Mouse (Mus musculus): ENCODE measurements around the gene Cdc26. TPM values are rescaled to one million over a fixed set of nuclear protein-coding genes. Genes with fewer than 3 reads are reported as not detected.

Gene Cdc26
- total and polyA plus RNA-seq, 3 experiments = 78.2 to 258 (median 125) TPM

DNA sequence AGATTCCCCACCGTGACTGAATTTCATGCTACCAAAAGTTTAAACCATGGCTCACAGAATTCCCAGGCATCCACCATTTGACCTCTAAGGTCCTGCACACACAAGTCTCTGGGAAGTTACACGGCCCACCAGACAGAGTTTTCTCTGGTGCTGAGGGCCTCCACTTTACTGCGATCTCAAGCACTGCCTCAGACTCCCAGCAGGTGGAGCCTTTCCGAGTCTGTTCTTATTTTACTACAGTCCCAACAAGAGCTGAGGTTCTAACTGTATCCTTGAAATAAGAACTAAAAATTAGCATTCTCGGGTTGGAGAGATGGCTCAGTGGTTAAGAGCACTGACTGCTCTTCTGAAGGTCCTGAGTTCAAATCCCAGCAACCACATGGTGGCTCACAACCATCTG lies 46.6 kb upstream of the Cdc26 start:
- no peak overlapping the region for H3K4me2 ChIP-seq (ENCODE audit: insufficient read depth, low read depth, poor library complexity, severe bottlenecking)
- H3K9ac ChIP-seq (ENCODE audit: insufficient read depth, low read depth) = no peak overlapping the region
- in situ Hi-C loops (cut with MboI; ENCODE audit: low pct_ligation_motif_present, low pct_unique_long_range_greater_than_20kb, low sequenced_read_pairs) (loop anchor here (5.0 kb wide), 1 partner anchor 42 kb away; no protein-coding TSS in a partner anchor), dilution Hi-C loops (cut with MboI; ENCODE audit: extremely low pct_ligation_motif_present, extremely low pct_unique_long_range_greater_than_20kb, low sequenced_read_pairs) (no loop called here)
- H3K27me3 ChIP-seq (replicated peaks) = no peaks in the 10 kb centered on the region
- TF ChIP-seq RAD21 (IDR thresholded peaks at IDR 0.05; ENCODE audit: low read depth, low read length) (peak; percentile 46), E2F4 (IDR thresholded peaks at IDR 0.05; ENCODE audit: insufficient replicate concordance, low read depth, low read length) (no peak), USF1 (IDR thresholded peaks at IDR 0.05; ENCODE audit: low read depth, low read length) (no peak), SMC3 (IDR thresholded peaks at IDR 0.05; ENCODE audit: low read depth, low read length) (peak; percentile 79), CTCF (conservative IDR thresholded peaks at IDR 0.05 in 1 of 2, IDR thresholded peaks at IDR 0.05 in 1 of 2; ENCODE audit: low read depth in 2 of 2, low read length in 2 of 2) (peak; percentile 58 to 72), JUND (conservative IDR thresholded peaks at IDR 0.05; ENCODE audit: low read depth, low read length) (no peak)
- no peak overlapping the region for H3K27ac ChIP-seq (ENCODE audit: insufficient read depth, low read depth)
- no peaks in the 10 kb centered on the region for H3K79me2 ChIP-seq (replicated peaks; ENCODE audit: control insufficient read depth, extremely low read depth, insufficient read depth, poor library complexity, severe bottlenecking)
- peak; percentile 51 for DNase-seq (ENCODE audit: extremely low read depth)
- peaks cover 2 to 8% of the 10 kb centered on the region in 2 experiments for H3K4me1 ChIP-seq (ENCODE audit: control insufficient read depth in 1 of 2, insufficient read depth in 2 of 2)
- H3K36me3 ChIP-seq (replicated peaks in 1 of 2; ENCODE audit: control insufficient read depth in 1 of 2, insufficient read depth in 1 of 2, low read length in 1 of 2) = peaks cover 0 to 10% of the 10 kb centered on the region in 2 experiments
- no peak overlapping the region for H3K4me3 ChIP-seq (replicated peaks in 1 of 3; ENCODE audit: low read depth in 2 of 3, low read length in 2 of 3, poor library complexity in 1 of 3)
- no peaks in the 10 kb centered on the region for H3K9me3 ChIP-seq (replicated peaks; ENCODE audit: low read length)

GRCm38 (mm10) chr4:62440986-62441385 lies 32.5 kb upstream of the Cdc26 start:
- Histone ChIP-seq H3K4me1 (ENCODE audit: control insufficient read depth in 1 of 2, insufficient read depth in 2 of 2) (peaks cover 0 to 12% of the 10 kb centered on the region in 2 experiments; a peak in 2 of 4 replicates), H3K79me2 (replicated peaks; ENCODE audit: control insufficient read depth, extremely low read depth, insufficient read depth, poor library complexity, severe bottlenecking) (no peaks in the 10 kb centered on the region), H3K4me2 (ENCODE audit: insufficient read depth, low read depth, poor library complexity, severe bottlenecking) (no peak overlapping the region), H3K9ac (ENCODE audit: insufficient read depth, low read depth) (no peak overlapping the region), H3K27ac (ENCODE audit: insufficient read depth, low read depth) (no peak overlapping the region), H3K27me3 (replicated peaks) (no peaks in the 10 kb centered on the region), H3K36me3 (replicated peaks in 1 of 2; ENCODE audit: control insufficient read depth in 1 of 2, insufficient read depth in 1 of 2, low read length in 1 of 2) (no peaks in the 10 kb centered on the region), H3K4me3 (replicated peaks in 1 of 3; ENCODE audit: low read depth in 2 of 3, low read length in 2 of 3, poor library complexity in 1 of 3) (no peak overlapping the region), H3K9me3 (replicated peaks; ENCODE audit: low read length) (peaks cover 3% of the 10 kb centered on the region)
- no peak for DNase-seq (ENCODE audit: extremely low read depth)
- TF ChIP-seq JUN (IDR thresholded peaks at IDR 0.05; ENCODE audit: insufficient read depth, low read depth, low read length) (no peak), USF1 (IDR thresholded peaks at IDR 0.05; ENCODE audit: low read depth, low read length) (no peak), MEF2A (IDR thresholded peaks at IDR 0.05; ENCODE audit: borderline replicate concordance, low read depth, low read length) (no peak), ZC3H11A (IDR thresholded peaks at IDR 0.05; ENCODE audit: low read depth, low read length) (no peak), KAT2A (IDR thresholded peaks at IDR 0.05; ENCODE audit: insufficient replicate concordance, low read length) (no peak), JUND (conservative IDR thresholded peaks at IDR 0.05; ENCODE audit: low read depth, low read length) (no peak), ZMIZ1 (IDR thresholded peaks at IDR 0.05; ENCODE audit: low read depth, low read length) (no peak), MYC (IDR thresholded peaks at IDR 0.05; ENCODE audit: low read depth, low read length) (no peak), POLR2AphosphoS2 (IDR thresholded peaks at IDR 0.05; ENCODE audit: low read depth, low read length) (no peak), MAZ (IDR thresholded peaks at IDR 0.05; ENCODE audit: low read depth, low read length) (no peak), TBP (conservative IDR thresholded peaks at IDR 0.05; ENCODE audit: low read depth, low read length) (no peak), ELF1 (IDR thresholded peaks at IDR 0.05; ENCODE audit: low read depth, low read length) (no peak), USF2 (conservative IDR thresholded peaks at IDR 0.05; ENCODE audit: low read depth, low read length) (no peak), RAD21 (IDR thresholded peaks at IDR 0.05; ENCODE audit: low read depth, low read length) (no peak), E2F4 (IDR thresholded peaks at IDR 0.05; ENCODE audit: insufficient replicate concordance, low read depth, low read length) (no peak), GABPA (IDR thresholded peaks at IDR 0.05; ENCODE audit: insufficient replicate concordance, low read depth, low read length) (no peak), POLR2A (IDR thresholded peaks at IDR 0.05; ENCODE audit: low read depth, low read length) (no peak), ZNF384 (IDR thresholded peaks at IDR 0.05; ENCODE audit: low read depth, low read length) (no peak), CHD2 (IDR thresholded peaks at IDR 0.05; ENCODE audit: low read length) (no peak), TCF12 (IDR thresholded peaks at IDR 0.05; ENCODE audit: low read depth, low read length) (no peak)
- in situ Hi-C loops (cut with MboI; ENCODE audit: low pct_ligation_motif_present, low pct_unique_long_range_greater_than_20kb, low sequenced_read_pairs) (no loop called here), dilution Hi-C loops (cut with MboI; ENCODE audit: extremely low pct_ligation_motif_present, extremely low pct_unique_long_range_greater_than_20kb, low sequenced_read_pairs) (no loop called here)
